Mouse (Mus musculus): ENCODE data around the gene Nudt9.

Gene Nudt9

DNA sequence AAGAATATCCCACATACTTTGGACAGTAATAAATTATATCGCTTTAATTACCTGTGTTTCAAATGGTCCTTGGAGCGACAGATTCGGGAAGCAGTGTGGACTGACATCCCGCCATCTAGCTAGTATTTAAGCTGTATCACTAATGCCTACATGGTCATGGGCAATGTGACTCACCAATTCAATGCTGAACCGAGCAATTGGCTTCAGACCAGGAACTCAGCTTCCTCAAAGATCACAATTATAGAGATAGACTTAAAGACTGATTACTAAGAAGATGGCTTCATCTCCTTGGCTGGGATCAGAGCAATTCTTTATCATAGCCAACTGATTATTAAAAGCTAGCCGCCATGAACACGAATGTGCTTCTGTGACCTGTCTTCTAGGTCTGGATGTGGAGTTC is 31.4 kb downstream of the Nudt9 start, which contains the start of gene Gm17660:
Gene Gm17660, minus strand, starts transcription at position 101 of the 400 bp plus-strand sequence.
- no peak for DNase-seq (ENCODE audit: low spot score in 2 of 2)

DNA sequence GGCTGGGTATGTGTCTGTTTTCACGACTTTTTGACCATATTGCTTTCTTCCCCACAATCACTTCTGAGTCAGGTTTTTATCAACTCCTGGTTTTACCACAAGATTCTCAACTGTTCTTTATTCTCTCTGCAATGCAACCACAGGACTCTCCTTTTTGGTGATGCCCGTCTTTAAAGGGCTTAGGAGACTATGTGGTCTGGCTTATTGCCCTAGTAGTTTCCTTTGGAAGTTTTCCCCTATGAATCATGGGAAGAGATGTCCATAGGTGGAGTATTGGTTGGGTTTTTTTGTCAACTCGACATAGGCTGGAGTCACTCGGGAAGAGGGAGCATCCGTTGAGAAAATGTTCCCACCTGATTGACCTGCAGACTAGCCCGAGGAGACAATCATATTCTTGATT is 34.6 kb downstream of the Nudt9 start:
- no peak for DNase-seq (ENCODE audit: low spot score in 2 of 2)

DNA sequence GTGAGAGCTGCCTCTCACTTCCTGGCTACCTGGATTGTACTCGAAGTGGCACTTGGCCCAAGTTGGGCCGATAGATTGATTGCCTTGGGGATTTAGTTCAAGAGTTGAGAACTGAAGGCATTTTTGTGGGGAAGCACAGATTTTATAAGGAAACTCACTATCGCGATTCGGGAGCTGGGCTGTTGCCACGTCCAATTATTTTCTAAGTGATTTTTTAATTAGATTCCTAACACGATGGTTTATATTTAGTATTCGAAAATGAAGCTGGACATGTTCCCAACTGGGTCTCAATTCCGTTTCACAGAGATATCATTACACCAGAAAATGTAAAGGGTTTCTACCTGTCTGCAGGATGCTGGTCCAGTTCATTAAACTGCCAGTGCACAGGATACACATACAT is 39.3 kb downstream of the Nudt9 start:
- DNase-seq (ENCODE audit: low spot score in 2 of 2): no peak

DNA sequence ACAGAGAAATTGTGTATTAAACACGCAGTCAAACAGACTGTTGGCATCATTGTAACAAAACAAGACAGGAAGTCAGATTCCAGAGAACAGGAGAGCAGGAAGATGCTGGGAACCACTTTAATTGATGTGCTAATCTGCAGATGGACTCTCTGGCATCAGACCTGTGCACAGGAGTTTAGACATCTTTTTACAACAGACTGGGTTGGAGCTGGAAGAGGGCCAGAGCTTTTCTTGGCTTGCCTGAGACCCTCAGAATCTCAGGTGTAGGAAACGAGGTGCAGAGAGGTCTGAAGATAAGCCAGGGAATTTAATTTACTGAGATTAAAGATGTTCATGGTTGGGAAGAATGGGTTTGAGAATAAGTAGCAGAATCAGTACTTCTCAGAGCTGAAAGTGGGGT is 43.6 kb downstream of the Nudt9 start:
- no peak for DNase-seq (ENCODE audit: low spot score in 2 of 2)

DNA sequence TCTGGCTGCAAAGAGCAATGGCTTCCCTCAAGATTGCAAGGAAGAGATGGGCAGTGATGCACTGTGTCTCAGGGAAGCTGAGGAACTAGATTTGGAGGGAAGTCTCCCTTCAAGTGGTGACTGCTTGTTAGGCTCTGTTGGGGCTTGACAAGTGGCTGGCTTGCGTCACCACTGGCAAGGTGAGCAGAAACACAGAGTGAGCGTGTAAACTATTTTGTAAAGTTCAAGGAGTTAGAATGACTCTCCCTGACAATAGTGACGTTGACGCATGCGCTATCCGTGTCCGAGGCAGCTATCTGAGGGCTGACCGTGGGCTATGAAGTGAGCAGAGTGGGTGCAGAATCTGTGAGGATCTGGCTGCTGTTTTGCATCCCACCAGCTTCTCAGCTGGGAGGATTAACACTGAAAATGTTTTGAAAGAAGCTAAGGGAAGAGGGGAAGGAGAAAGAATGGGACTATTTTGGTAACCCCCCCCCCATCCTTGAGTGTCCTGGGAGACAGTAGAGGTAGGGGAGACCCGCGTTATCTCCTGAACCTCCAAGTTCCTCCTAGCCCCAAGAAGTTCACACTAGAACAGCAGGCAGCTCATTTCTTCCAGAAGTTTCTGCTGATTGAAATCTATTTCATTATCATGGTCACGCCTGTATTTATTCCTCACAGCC is 49.4 kb downstream of the Nudt9 start:
- no peak for DNase-seq (ENCODE audit: low spot score in 2 of 2)

DNA sequence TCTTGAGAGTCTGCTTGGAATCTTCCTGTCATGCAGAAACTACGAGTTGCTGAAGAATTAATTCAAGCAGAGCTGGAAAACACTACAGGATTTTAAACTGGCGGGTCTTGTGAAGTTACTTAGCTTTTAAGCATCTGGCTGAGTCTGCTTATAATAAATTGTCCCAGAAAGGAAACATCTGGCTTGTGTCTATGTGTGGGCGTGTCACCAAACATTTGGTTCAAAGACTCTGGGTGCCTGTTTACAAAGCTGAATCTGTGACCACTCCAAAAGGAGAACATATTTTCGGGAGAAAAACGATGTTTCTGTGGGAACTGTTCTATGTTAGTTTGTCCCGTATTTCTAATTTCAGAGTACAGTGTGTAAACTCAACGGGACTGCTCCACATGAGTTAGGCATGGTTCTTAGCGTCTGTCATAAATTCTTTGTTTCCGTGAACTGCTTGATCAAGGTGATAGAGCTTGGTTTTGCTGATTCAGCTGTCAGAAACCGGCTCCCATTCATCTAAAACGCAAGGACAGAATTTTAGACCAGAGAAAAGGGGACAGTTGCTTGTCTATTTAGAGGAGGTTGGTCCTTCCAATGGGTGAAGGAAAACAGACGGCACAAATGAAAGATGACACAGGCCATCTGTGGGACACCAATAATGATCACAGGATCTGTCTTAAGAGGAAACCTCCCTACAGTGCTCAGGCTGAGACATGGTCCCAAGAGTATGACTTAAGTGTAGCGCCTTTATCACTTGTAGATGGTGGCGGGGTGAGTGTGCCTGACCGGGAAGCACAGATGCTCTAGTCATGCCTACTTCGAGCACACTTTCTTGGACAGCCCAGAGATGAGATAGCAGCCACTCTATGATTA is 50.2 kb downstream of the Nudt9 start:
- peak in 1 of 2 experiments; percentile 47 for DNase-seq (ENCODE audit: low spot score in 2 of 2)

DNA sequence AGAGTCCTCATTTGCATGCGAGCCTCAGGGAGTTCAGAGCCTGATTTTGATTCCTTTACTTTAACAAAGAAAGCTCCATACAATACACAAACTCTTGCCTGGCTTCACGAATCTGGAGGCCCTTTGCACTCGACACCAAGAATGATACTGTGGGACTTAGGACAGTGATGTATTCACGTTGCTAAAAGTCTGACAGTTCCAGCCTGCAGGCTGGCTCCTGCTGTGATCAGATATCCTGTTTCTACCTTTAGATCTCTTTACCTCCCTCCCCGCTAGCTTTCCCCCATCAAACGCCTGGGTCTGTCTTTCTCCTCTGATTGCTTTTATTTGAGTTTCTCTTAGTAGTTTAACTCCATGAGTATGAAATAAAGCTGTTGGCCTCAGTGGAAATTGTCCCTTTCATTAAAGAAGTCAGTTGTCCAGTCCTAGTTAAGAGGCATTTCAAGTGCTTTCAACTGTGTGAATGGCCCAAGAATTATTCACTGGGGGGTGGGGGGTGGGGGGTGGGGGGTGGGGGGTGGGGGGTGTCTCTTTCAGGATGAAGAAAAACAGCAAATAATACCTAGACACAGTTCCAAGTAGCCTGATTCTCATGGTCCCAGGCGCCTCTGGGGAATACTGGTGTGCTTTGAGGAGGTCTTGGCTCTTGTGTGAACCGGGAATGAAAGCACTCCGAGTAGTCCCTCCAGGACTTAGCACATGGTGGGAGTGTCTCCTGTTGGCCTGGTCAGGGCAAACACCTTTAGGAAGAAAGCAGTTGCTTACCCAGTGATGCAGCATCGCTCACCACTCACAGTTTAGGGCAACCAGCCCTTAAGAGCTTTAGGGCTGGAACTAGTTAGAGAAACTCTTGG is 55.8 kb downstream of the Nudt9 start:
- no peak for DNase-seq (ENCODE audit: low spot score in 2 of 2)

DNA sequence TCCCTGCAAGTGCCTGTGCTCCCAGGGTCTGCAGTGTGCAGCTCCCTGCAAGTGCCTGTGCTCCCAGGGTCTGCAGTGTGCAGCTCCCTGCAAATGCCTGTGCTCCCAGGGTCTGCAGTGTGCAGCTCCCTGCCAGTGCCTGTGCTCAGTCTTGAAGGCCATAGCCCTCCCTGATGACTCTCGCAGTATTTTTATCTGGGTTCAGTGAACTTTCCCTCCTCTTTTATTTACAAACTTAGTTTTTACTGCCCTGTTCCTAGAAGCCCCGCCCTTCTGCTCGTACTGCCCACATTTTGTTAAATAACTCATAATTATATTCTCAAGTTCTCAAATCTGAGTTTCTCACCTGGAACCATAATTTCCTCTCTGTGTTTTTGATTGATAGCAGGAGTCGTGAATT is 57.1 kb downstream of the Nudt9 start:
- no peak for DNase-seq (ENCODE audit: low spot score in 2 of 2)

DNA sequence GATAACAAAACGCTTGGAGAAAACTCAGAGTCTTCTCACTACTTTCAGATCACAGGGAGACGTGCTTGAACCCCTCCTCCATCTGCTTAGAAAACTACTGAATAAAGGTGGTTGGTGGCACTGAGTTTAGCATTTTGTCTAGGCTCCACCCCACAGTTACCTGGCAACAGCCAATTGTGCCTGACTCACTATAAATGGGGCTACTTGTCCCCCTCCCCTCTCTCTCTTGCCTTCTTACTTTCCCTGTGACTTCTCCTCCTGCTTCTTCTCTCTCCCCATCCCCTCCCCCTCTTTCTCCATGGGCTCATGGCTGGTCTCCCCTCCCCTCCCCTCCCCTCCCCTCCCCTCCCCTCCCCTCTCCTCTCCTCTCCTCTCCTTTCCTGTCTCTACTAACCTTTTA is 58.0 kb downstream of the Nudt9 start:
- DNase-seq (ENCODE audit: low spot score in 2 of 2): no peak

DNA sequence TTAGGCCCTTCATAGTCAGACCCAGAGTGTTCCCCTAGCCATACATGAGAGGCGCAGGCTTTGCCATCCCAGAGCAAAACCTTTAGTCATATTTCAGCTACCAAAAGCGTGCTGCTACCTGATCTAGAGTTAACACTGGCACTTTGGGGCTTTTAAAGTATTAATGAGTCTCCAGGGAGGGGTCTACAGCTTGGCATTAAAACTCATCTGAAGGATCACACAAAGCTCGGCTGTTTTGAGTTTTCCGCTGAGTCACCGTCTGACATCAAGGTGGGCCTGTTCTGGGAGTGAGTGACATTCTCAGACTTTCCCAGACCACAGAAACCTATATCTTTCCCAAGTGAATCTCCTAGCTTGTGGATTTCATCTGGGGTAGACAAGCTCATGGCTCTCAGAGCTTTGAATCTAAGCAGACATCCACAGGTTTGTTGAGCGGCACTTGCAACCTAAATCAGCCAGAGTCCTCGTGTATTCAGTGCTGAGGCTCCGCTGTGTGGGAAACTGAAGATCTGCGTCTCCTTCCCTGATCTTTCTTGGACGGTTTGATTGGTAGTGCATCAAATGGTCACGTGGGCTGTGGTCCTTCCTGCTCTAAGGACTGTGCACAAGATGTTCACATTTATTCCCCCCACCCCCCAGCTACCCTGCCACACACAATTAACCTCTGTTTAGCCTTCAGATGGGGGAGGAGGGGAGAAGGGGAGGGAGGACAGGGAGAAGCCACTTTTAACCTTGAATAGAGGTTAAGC is 62.2 kb downstream of the Nudt9 start:
- no peak for DNase-seq (ENCODE audit: low spot score in 2 of 2)

DNA sequence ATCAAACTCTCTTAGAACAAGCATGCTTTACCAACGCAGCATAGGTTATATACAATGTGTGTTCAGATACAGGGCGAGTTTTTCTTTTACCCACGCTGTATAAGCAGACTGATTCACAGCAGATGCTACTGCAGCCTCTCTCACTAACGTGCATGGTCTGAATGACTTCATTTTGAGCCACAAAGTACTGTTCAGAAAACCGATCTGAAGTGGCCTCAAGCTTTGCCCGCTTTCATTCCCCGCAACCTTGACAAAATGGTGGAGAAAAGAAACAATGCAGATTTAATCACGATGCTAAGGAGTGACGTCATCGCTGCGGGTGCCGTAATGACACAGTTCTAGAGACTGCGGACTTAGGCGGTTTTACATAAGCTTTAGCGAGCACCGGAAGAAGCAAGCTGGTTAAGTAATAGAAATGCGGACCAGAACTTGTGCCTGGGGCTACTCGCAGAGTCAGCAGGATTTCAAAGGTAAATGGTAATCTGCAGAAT is 62.8 kb downstream of the Nudt9 start:
- no peak for DNase-seq (ENCODE audit: low spot score in 2 of 2)

DNA sequence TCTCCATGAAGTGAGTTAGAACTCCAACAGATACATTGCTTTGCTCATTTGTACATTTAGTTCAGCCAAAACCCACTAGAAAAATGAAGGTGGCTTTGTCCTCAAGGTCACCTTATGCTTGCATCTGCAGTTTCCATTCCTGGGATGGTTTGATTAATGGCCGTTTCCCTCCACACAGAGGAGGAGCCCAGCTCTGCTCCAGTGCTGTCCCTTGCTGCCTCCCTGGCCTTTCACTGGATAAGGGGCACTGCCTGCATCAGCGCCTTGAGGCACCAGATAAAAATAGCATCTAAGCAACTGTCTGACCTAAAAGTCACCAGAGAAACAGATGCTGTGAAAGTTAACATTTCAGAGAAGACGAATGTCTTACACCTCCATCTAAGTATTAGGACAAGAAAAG is 63.4 kb downstream of the Nudt9 start:
- DNase-seq (ENCODE audit: low spot score in 2 of 2): no peak

DNA sequence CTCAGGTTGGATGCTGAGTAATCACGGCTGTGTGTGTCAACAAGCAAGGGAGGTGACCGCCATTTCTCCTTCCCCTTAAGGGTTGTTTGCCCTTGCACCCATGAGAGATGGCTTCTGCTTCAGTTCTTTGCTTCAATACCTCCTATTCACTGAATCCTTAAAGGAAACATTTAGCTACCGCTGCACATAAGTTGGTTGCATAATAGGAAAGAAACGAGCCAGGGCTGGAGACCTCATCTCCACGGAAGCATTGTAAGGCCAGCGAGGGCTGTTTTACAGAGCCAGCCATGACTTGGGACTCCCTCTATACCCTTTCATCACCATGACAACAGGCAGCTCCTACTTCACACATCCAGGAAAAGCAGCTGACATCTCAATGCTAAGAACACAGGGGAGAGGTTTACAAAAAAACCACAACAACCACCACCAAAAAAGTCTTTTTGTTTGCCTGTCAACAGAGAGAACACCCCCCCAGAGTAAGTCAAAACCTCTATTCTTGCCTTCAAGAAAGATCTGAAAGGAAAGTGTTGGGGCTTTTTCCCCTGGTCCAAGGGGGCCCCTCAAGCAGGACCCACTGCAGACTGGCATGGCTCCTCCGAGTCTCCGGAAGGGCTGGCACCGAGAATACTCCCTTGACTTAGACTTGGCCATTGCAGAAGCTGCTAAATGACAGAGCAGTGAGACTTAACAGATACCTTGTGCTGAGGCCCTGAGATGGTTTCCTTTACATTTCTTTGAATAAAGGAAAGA is 64.2 kb downstream of the Nudt9 start:
- DNase-seq (ENCODE audit: low spot score in 2 of 2): no peak

DNA sequence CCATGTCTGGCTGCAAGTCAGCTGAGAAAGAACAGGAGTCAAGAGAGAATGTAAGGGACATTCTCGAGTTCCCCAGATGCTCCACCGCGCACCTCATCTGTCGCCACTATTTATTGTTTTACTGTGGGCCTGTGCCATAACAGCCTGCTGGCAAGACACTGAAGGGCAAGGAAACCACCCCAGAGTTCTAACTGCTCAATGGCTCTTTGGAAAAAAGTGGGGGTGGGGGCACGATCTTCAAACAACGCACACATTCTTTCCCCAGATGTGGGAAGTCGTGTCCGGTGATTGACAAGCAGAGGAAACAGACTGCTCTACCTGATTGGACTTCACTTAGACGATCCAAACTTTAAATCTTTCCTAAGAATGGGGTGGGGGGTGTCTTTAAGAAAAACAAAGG is 65.9 kb downstream of the Nudt9 start:
- DNase-seq (ENCODE audit: low spot score in 2 of 2): no peak

DNA sequence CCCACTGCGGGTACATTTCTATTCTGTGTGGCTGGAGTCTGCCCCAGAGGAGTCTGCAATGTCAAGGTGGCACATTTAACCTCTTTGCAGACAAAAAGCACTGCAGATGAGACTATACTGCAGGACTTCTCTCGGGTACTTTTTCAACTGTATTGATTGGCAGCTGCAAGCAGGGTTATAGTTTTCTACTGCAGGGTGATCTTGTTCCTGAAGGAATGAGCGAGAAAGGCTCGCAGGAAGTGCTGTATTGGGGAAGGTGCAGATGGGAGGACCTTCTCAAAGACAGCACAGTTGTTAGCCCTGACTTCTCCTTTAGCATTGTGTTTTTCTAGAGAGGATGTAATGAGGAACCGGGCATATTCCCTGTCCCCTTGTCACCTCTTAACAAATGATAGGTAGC is 66.4 kb downstream of the Nudt9 start:
- DNase-seq (ENCODE audit: low spot score in 2 of 2): no peak

DNA sequence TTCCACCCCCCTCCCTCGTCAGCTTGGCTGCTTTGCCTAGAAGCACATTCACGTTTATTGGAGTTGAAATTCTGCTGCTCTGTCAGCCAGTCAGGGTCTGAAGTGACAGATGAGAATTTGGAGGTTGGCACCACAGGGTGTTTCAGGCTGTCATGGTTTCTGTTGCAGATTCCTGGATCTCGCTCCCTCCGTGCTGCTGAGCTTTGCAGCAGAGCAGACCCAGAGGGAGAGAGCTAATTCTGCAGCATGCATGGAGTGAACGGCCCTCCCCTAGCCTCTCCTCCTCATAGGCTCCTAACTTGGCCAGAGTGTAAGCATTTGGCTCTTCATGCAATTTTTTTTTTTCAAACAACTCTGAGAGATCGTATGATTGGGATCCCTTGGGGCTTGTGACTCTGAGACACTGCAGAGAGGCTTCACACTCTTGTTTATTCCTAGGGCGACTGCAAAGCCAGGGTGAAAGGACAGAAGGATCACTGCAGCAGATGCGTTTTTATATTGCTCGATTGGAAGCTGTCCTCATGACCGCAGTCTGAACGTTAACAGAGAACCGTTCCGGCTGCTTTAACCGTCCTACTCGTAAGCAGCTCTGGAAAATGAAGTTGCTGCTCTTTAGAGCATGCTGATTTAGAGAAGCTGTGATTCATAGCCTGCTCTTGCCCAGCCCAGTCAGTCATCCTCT is 67.5 kb downstream of the Nudt9 start, which contains the start of gene Sparcl1:
Gene Sparcl1, minus strand, starts transcription at position 243 of the 682 bp plus-strand sequence.
- DNase-seq (ENCODE audit: low spot score in 2 of 2): no peak
